Mouse (Mus musculus) embryonic fibroblast, embryonic 13.5 days (primary cell): ENCODE data around the gene Stk38. TPM values are rescaled to one million over a fixed set of nuclear protein-coding genes. Genes with fewer than 3 reads are reported as not detected.
A peak's percentile ranks its signal among the peaks of the same experiment; 100 is the strongest.

Source experiments
- H3K27ac ChIP-seq: 2 replicates; pipeline ENCODE4 v1.5.1; 2012; ENCODE audit warnings: low read length, control low read depth, inconsistent platforms; ENCODE audit not compliant: insufficient read depth
- H3K4me1 ChIP-seq: 2 replicates; pipeline ENCODE4 v1.6.1; 2011; ENCODE audit warnings: low read length; ENCODE audit not compliant: control insufficient read depth, insufficient read depth
- H3K4me3 ChIP-seq: 2 replicates; pipeline ENCODE4 v1.5.1; 2011; ENCODE audit warnings: mild to moderate bottlenecking, control low read depth, low read length; ENCODE audit not compliant: insufficient read depth
- CTCF ChIP-seq: IDR thresholded peaks from 2 replicates; pipeline ENCODE4 v1.5.1; 2011; ENCODE audit warnings: mild to moderate bottlenecking, control low read depth, low read length, moderate library complexity, borderline replicate concordance; ENCODE audit not compliant: insufficient read depth
- POLR2A ChIP-seq: IDR thresholded peaks from 2 replicates; pipeline ENCODE4 v1.6.1; 2011; ENCODE audit warnings: low read depth, mild to moderate bottlenecking, control low read depth, low read length, moderate library complexity
- polyA plus RNA-seq: library from polyadenylated mRNA; stranded (reverse); fragments of >200 nt; gene quantifications from 2 replicates; pipeline ENCODE4 v1.2.4, GENCODE M21; 2011; ENCODE audit warnings: low read depth; ENCODE audit not compliant: missing spikeins, insufficient read length

Gene Stk38
- 89.4 and 102 TPM in 2 replicates for polyA plus RNA-seq

GRCm38 (mm10) chr17:29007641-29008325 is at the start of gene Stk38:
Gene Stk38 (minus strand): TSS chr17:29007995.
- Histone ChIP-seq H3K4me3 (peak within 1 kb of the TSS; percentile 93), H3K27ac (peak within 1 kb of the TSS; percentile 73), H3K4me1 (peaks cover 6% of the 10 kb centered on the region; the same call in 1 of the 2 replicates)
- TF ChIP-seq POLR2A = peak; percentile 76
- no peak for TF ChIP-seq CTCF

DNA sequence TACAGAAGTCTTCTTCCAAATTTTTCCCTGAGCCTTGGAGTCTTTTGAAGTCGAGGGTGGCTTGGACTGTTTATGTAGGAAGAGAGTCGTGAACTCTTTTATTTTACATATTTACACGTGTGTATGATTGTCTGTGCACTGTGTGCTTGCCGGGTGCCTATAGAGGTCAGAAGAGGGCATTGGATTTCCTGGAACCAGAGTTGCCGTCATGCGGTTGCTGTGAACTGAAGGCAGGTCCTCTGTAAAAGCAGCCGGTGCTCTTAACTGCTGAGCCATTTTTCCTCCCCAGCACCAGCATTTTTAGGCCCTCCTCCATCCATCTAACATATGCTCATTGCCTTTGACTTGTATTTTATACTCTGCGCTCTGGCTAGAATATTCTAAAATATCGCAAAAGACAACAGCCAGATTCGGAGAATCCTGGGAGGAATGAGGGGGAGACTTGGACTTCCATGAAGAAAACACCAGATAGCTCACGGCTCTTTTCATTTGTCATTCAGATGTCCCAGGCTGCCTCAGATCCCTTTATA is 49.6 kb upstream of the Stk38 start:
- no peak overlapping the region for H3K4me3 ChIP-seq
- no peak overlapping the region for H3K27ac ChIP-seq
- peaks cover 6% of the 10 kb centered on the region; the same call in 1 of the 2 replicates for H3K4me1 ChIP-seq
- no peak for TF ChIP-seq CTCF
- TF ChIP-seq POLR2A = no peak

DNA sequence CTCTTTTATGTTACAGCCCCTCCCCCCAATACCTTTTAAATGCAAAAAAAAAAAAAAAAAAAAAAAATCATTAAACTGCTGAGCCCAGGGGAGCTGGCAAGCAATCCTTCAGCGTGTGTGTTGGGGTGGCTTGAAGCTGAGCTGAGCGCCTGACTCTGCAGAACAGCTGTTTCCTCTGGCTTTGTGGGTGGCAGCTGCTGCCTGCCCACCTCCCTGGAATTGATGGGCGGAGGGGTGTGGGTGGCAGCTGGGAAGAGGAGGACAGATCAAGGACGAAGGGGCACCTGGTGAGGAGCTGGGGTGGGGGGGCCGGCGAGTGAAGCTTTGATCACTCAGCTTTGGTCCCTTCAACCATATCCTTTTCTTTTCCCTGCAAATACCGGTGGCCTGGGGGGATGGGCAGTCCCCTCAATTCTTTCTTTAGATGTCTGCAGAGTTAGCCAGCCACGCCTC is 48.9 kb upstream of the Stk38 start:
- TF ChIP-seq CTCF (no peak), POLR2A (no peak)
- Histone ChIP-seq H3K27ac (no peak overlapping the region), H3K4me3 (no peak overlapping the region), H3K4me1 (peaks cover 4% of the 10 kb centered on the region; the same call in 1 of the 2 replicates)

- no peak overlapping the region for H3K27ac ChIP-seq
- H3K4me3 ChIP-seq = no peak overlapping the region
- TF ChIP-seq CTCF = no peak
- TF ChIP-seq POLR2A = no peak
- H3K4me1 ChIP-seq = peaks cover 4% of the 10 kb centered on the region; the same call in 1 of the 2 replicates
Measured at GRCm38 (mm10) chr17:29056207-29056606, 48.4 kb upstream of the Stk38 start.

DNA sequence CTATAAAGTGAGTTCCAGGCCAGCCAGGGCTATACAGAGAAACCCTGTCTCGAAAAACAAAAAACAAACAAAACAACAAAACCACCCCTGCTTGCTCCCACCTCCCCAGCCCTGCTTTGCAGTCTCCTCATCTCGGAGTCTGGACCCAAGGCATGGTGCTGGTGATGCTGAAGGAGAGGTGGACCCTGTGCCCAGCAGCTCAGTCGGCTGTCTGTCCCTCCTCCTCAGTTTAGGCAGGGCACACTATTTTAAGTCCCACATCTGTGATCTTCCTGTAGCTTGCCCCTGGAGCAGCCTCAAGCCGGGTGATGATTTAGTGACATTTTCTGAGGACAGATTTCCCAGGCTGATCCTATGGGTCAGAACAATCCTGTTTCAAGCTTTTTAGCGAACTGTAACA is 47.8 kb upstream of the Stk38 start:
- TF ChIP-seq CTCF = no peak
- no peak for TF ChIP-seq POLR2A
- H3K27ac ChIP-seq = no peak overlapping the region
- no peak overlapping the region for H3K4me3 ChIP-seq
- peaks cover 4% of the 10 kb centered on the region; the same call in 1 of the 2 replicates for H3K4me1 ChIP-seq

- Histone ChIP-seq H3K27ac (no peak overlapping the region), H3K4me1 (peaks cover 4% of the 10 kb centered on the region; the same call in 1 of the 2 replicates), H3K4me3 (no peak overlapping the region)
- TF ChIP-seq CTCF (no peak), POLR2A (no peak)
Measured at GRCm38 (mm10) chr17:29054429-29054828, 46.6 kb upstream of the Stk38 start.

DNA sequence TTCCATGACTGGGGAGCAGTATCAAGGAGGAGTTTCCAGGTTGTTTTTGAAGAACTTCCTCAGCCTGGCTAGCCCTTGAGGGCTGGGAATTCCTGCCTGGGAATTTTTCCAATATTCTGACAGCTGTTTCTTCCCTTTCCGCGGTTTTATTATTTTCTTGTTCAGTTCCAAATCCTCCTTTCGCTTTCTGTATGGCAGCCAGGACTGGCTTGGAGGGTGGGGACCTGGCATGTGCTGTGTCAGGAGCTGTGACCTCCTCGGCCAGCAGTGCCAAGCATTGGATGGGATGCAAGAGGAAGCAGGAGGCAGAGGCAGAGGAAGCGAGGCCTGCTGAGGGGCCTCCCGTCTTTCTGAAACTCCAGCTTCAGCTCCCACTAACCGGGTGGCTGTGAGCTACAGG is 46.0 kb upstream of the Stk38 start:
- TF ChIP-seq CTCF (no peak), POLR2A (no peak)
- no peak overlapping the region for H3K27ac ChIP-seq
- H3K4me3 ChIP-seq = no peak overlapping the region
- H3K4me1 ChIP-seq = peaks cover 4% of the 10 kb centered on the region; the same call in 1 of the 2 replicates

DNA sequence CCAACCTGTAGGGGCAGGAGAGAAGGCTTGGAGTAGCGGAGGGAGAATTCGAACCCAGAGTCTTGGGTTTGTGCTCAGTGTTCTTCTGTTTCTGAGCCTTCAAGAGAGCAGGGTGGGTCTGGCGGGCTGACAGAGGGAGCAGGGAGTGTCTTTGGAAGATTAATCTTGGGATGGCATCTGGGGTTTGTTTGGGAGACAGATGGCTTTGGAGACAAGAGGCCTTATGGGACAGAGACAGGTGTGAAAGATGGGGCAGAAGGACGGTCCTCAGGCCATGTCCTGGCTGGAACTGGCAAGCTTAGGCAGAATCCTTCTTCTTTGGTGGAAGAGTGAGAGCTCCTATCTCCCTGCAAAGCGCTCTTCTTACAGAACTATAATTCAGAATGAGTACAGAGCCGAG is 45.3 kb upstream of the Stk38 start:
- Histone ChIP-seq H3K4me1 (peaks cover 4% of the 10 kb centered on the region; the same call in 1 of the 2 replicates), H3K4me3 (no peak overlapping the region), H3K27ac (no peak overlapping the region)
- TF ChIP-seq CTCF (no peak), POLR2A (no peak)

DNA sequence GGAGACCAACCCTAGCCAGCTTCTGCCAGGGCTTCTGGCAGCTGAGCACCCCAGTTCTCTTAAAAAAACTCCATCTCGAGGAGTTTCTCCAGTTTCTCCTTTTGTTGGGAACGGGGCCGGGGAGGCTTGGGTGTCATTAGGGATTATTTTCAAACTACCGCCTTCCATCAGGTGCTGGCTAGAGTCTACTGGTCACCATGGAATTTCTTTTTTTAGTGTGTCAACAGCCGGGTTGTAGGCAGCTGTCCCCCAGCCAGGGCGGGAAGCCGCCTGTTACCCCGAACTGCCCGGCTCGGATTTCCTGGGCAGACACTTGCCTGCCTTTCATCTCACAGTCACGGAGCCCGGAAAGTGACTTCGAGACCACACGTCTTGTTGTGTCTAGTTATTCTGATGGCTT is 43.0 kb upstream of the Stk38 start:
- Histone ChIP-seq H3K27ac (no peak overlapping the region), H3K4me1 (no peaks in the 10 kb centered on the region), H3K4me3 (no peak overlapping the region)
- TF ChIP-seq CTCF = no peak
- no peak for TF ChIP-seq POLR2A

- no peak overlapping the region for H3K27ac ChIP-seq
Measured at GRCm38 (mm10) chr17:29049923-29050322, 42.1 kb upstream of the Stk38 start.

More at GRCm38 (mm10) chr17:29049923-29050322, 42.1 kb upstream of the Stk38 start:
- Histone ChIP-seq H3K4me3 (no peak overlapping the region), H3K4me1 (no peaks in the 10 kb centered on the region)
- TF ChIP-seq CTCF (no peak), POLR2A (no peak)
